Mouse (Mus musculus): ENCODE data around the gene Erc1. TPM values are rescaled to one million over a fixed set of nuclear protein-coding genes. Genes with fewer than 3 reads are reported as not detected.

Erc1 gene
- total RNA-seq (2023): 1 to 10 TPM; 8.3 to 8.7 TPM

GRCm38 (mm10) chr6:119848034-119848695 lies at the start of gene Erc1:
TSS of gene Erc1 (minus strand) at chr6:119848167.

GRCm38 (mm10) chr6:119543803-119544517 lies 304.0 kb downstream of the Erc1 start, which contains the start of gene Wnt5b:
TSS of gene Wnt5b (minus strand) at chr6:119544347.

Other genes starting within 250 kb of the Erc1 start
- 10 to 100 TPM; 18.4 to 19.5 TPM for gene Rad52, start 54.5 kb upstream of the Erc1 start, total RNA-seq (2023)
- 100 to 1,000 TPM; 242 to 253 TPM for gene Wnk1, start 190.5 kb upstream of the Erc1 start, total RNA-seq (2023)
- gene Ninj2, start 245.2 kb upstream of the Erc1 start, total RNA-seq (2023): not detected

All from neutrophil, adult 83 days (primary cell).